Mouse (Mus musculus) WW6 (cell line): ENCODE measurements around the gene Kirrel3.

ENCODE experiments used
- DNase-seq: peaks from one replicate; pipeline ENCODE4 v3.0.0-alpha.2; 2013; ENCODE audit warnings: low read depth, low spot score

Kirrel3 gene

DNA sequence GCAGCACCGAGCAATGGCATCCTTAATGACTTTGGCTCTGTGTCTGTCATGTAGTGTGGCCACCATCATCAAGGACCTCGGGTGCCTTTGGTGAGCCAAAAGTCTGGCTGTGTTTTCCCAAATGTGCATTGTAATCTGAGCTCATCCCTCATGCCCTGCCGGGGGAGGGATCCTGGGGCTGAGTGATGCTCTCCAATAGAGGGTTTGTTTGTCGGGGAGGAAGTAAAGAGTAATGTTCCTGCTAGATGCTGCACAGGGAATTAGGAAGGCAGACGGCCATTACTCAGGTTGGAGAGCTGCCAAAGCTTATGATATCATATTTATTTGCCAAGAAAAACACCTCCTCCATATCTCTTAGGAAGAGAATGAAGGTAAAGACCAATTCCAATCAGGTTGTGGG lies 401.1 kb downstream of the Kirrel3 start:
- no peak for DNase-seq

DNA sequence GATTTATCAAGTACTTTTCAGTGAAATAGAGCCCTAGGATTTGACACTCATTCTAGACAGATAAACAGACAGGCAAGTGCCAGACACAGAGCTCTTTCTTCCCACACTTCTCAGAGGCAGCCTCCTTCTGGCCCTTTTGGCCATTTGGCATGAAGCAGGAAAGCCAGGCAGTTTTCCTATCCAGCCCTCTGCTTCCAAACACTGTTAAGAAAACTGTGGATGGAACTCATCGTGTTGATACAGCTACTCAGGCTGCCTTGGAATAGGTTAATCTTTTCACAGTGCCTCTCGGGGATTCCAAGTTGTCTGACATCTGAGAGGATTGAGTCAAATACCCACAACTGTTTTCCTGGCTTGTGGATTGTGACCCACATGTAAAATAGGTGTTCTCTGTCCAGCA lies 401.5 kb downstream of the Kirrel3 start:
- no peak for DNase-seq

DNA sequence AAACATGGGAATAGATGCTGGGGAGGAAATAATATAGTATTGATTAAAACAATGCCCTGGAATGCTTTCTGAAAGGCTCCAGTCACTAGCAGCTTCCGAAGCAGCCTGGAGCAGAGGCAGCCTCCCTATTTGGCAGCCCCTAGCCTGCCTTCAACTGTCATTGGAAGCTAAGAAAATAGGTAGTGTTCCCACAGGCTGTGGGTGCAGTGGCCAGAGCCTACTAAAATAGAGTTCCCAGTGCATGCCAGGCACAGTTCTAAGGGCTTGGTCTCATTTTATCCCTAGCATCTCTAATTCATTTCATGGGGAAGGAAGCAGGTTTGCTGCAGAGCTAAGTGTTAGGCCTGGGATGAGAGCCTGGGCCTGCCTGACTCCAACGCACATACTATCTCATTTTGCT lies 402.6 kb downstream of the Kirrel3 start:
- DNase-seq = no peak

DNA sequence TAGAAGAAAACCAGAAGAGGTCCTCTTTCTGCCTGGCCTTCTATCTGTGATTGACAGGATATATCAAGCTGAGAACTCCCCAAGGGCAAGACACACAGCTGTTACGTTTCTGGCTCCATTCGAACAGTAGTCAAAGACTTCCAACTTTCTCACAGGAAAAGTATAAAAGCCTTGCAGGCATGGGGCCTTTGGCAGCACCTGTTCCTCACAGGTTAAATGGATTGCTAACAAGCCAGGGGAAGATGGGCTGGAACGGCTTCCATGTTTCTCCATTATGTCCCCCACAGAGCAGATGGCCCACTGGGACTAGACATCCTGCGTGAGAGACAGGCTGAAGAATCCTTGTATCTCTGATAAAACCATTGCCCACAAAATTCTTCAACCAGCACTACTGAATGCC lies 415.5 kb downstream of the Kirrel3 start:
- DNase-seq = no peak

DNA sequence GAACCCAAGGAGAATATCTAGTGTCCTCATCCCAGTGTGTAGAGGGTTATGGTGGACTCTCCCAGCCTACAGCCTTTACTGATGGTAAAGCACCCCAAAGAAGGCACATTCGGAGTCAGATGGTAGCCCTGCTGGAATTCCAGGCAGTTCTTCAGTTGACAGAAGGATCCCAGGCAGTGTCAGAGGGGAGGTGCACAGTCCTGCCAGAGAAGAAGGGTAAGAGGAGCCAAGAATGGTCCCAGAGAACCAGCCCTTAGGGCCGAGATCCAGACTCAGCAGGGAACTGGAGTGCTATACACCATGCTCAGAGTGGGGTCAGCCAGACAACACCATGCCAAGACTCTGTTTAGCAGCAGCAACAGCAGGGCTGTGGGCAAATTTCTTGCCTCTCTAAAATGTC lies 416.2 kb downstream of the Kirrel3 start:
- no peak for DNase-seq

DNA sequence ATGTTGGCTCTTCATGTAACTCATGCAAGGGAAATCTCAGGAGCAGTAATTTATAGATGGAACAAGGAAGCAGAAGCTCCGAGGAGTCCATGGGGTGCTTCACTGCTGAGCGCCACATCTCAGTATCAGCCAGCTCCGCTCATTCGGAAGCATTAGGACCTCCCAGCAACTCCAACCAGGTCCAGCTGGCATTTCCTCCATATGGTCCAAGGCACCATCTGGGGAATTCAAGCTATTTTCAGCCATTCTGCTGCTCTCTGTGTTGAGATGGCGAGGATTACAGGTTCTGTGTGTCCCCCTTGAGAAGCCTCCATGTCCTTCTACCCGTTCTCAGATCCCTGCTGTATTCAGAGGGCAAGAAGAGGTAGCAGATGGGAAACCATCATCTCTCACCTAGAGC lies 419.5 kb downstream of the Kirrel3 start:
- DNase-seq = no peak

DNA sequence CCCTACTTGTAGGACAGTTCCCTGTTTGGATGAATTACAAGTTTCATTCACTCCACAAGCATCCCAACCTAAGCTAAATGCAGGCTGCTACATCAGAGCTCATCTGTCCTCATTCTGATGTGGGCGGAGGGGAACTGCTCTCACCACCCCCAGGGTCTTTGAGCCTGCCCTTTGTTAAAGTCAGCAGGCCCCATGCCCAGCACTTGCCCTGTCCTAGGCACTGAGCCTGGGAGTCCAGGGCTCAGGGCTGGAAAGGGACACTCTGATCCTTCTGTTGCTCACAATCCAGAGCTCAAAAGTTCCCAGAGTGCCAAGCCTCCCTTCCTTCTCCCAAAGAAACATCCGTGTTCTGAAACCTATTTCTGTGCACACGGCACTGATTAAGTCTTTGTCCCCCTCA lies 422.3 kb downstream of the Kirrel3 start:
- no peak for DNase-seq

DNA sequence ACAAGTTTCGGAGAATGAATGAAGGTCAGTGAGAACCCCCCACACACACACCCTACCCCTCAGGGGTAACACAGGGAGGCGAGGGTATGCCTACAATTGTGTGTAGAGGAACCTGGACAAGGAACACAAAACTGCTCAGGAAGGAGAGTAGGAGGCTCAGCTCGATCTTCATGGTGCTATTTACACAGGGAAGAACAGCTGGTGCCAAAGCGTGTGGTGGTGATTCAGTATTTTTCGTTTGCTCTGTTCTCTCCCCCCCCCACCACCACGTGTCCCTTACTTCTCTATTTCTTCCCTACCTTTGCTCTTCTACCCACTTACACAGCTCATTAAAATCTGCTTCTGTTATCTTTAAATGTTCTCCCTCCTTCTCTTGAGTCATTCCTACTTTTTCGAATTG lies 426.1 kb downstream of the Kirrel3 start:
- DNase-seq = no peak

DNA sequence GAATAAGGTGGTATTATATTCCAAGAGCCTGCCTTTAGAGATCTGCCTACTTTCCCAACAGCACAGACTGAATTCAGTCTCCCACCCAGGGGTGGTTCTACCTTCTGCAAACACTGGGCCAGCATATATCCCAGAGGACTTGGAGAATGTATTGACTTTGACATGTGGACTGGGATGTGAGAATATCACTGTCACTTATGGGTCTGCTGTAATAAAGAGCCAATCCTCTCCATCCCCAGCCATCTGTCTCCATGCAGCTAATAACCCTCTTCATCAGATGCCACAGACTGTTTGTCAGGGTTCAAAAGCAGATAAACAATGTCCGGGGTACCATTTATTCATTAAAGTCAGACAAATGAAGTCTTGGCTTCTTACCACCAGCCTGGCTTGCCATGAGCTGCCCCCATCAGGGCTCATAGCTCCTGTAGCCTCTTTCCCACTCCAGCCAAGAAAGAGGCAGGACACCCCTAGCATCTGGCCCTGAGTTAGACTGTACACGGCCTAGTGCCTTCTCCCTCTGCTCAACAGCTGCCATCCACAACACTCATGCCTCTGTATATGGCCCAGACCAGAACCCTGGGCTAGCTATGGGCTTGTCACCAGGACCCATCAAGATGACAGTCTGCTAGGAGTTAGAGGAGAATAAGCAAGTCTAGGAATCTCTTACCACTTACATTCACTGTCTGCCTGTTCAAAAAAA lies 426.7 kb downstream of the Kirrel3 start:
- no peak for DNase-seq

DNA sequence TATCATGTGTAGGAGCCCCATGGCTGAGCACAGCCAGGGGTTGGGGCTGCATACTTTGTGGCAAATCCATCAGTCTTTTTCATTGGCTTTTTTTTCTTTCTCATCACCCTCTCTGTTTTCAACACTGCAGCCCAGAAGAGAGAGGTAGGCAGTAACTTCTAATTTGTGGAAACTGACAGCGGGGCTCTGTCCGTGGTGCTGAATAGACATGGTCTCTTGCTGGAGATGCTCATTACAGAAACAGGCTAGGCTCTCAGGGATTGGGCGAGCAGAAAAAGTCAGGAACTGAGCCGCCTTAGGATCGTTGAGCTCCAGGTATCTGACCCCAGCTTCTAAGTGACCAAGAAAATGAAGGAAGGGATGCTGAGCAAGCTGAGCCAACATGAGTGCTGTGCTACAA lies 427.3 kb downstream of the Kirrel3 start:
- DNase-seq = peak; percentile 42

DNA sequence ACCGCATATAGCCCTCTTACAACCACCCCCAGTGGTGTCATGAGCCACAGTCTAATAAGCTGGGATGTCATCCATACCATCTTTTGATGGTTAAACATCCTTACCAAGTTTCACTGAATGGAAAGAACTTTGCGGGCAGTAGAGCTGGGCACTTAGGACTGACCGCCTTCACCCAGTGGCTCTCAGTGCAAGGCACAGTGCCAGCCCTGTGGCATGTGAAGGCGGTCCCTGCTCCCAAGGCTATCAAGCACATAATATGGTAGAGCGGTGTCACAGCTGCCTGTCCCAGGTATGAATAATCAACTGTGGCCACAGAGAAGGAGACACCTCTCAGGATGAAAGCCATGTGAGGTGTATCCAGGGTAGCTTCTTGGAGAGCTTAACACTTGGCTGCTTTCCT lies 433.3 kb downstream of the Kirrel3 start:
- DNase-seq = no peak

DNA sequence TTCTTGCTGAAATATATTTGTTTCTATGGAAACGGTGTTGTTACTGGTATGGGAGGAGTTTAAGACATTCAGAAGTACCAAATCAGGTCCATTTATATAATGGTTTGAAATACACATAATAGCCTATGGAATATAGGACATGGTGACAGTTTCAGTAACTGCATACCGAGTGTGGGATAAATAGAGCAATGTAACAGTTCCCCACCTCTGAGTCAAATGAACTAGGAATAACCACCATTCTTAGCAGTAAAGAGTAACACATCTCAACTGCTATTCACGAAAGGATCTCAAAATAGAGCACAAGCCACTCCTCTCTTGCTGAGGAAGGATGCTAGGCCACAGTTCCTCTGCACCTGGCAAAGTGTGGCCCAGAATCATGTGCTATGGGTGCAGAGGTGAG lies 434.4 kb downstream of the Kirrel3 start:
- no peak for DNase-seq

DNA sequence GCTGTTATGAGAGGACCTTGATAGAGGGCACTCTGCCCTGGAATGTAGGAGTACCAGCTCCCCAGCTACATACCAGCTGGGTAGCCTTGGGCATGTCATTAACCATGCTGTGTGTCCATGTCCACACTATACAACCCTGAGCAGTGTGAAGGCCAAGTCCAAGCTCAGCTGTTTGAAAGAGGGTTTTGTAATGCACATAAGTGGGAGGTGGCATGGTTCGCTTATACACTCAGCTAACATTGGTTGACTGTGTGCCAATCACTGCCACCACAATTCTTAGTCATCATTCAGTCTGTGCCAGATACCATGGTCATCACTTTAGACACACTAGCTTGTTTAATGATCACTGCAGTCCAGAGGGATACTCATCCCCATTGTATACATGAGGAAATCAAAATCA lies 436.2 kb downstream of the Kirrel3 start:
- no peak for DNase-seq

DNA sequence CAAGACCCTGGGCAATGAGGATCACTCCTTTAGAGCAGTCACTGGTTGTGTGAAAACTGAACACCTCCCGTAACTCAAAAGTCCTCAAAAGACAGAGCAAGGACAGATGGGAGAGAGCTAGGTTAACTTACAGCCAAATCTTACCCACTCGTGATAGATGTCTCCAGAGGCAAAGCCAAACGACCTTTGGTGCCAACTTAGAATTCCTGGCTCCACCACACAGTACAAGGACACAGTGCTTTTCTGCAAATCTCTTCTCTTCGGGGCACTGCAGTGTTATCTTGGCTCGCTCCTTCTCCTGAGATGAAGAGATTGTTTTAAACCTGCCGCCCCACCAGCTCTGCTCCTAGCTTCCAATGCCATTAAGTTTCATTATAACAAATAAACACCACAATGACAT lies 437.0 kb downstream of the Kirrel3 start:
- no peak for DNase-seq

DNA sequence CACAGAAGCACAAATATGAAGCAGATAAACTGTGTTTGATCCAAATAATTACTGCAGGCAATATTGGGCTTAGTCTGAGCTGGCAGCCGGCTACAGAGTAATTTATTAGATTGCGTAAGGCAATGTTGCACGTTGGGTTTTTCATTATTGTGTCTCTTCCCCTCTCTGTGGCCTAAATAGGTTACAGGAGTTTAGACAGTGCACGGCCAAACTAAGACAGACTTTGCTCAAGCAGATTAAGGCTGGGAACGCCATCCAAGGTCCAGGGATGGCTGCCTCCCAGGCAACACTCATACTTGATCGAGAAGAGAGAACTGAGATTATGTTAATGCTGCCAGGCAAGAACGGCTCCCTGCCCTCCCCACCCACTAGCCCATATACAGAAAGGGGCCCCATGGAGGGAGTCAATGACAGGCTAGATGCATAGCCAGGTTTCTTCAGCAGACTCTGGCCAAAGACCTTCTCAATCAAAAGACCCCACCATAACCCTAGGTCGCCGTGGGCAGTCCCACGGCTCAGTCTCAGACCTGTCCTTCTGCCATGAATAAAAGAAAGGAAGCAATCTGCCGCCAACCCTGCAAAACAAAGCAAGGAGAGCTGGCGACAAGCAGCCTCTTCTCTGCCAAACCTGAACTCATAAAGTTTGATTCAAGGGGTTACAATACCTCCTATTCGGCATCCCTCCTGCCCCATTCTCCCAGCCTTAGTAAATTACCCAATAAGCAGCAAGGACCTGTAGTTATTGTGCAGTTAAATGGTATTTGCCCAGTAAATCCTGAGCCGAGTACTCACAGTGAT lies 437.6 kb downstream of the Kirrel3 start:
- no peak for DNase-seq

DNA sequence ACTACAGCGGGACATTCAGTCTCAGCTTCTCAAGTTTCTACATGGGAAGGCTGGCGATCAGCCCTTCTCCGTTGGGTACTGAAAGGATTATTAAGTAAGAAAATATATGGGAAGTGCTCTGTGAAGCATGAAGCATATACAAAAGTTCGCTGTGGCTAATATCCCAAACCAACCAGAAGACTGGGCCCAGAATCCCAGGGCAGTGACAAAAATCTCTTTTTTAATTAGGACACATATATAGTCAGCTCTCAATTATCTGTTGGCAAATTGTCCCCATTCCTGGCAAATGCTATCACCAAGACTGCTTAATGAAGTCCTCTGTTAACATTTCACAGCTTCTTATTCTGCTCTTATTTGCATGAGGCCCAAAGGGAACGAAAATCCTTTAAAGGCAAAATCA lies 439.9 kb downstream of the Kirrel3 start:
- no peak for DNase-seq

DNA sequence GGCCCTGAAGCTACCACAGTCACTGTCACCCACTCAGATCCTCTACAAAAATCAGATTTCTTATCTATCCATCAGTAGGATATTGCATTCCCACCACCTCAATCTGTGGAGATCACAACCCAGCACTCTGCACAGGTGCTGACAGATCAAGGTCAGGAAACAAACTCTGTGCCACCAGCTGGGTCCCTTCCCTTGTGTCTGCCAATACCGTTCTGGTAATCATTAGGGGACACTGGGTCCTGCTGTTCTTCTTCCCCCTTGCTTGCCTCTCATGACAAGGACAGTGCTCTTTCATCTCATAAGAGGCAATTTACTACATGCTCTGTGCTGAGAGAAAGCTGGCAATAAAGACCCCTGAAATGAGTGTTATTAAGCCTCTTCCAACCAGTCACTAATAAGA lies 444.7 kb downstream of the Kirrel3 start:
- DNase-seq = no peak

DNA sequence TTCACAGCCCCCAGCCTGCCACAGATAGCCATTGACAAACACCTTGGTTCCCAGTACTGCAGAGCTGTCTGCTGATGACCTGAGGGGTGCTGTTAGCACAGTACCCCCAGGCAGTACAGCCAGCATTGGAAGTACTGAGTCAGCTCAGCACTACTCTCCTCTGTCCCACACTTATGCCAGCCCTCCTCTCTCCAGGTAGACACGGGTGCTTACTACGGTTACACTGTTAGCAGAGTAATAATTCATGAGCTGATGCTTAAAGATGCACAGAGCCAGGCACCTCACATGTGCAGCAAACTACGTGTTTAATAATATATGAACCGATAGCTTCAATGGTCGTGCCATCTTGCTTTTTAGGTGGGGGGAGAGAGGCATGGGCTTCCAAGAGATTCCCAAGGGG lies 452.4 kb downstream of the Kirrel3 start:
- no peak for DNase-seq

DNA sequence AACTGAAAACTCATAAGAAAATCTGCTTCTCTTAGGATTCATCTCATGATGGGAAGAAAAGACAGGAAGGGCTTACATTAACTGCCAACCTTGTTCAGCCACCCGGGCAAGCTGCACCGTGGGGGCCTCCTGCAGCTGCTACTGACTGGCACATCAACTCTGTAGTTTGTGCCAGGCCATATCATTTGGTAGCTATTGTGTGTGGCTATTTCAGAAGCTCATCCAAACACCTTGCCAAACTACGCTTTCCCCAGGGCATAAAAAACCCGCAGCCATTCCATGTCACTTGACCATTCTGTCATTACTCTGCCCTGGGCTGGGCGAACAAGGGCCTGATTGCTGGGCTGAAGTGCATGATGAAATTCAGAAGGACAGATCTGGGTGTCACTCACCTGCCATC lies 453.9 kb downstream of the Kirrel3 start:
- DNase-seq = no peak

DNA sequence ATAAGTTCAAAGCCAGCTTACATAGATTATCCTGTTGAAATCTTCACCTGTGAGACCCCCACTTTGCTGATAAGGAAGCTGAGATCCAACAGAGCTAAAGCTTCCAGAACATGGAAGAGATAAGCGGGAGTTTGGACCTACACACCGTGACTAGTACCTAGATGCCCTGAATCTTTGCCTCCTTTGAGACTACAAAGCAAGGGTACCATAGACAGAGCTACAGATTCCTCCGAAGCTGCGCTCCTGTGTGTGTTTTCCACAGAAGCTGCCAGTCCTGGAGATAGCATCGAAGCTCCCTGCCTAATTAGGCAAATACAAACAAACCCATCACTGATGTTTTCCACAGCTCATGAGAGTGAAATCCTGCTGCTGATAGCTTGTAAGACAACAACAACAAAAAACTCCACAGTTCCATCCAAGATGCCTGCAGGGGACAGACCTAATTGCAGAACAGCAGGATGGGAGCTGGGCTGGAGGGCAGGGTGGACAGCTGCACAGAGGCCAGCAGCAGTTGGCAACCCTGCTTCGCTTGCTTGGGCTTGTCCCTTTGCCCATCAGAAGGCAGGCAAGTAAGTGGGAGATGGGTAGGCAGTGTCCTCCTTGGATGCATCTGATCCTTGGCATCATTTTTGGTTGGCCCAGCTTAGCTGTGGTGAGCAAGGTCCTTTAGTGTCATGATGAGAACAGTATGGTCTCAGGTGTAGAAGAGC lies 456.6 kb downstream of the Kirrel3 start:
- no peak for DNase-seq

DNA sequence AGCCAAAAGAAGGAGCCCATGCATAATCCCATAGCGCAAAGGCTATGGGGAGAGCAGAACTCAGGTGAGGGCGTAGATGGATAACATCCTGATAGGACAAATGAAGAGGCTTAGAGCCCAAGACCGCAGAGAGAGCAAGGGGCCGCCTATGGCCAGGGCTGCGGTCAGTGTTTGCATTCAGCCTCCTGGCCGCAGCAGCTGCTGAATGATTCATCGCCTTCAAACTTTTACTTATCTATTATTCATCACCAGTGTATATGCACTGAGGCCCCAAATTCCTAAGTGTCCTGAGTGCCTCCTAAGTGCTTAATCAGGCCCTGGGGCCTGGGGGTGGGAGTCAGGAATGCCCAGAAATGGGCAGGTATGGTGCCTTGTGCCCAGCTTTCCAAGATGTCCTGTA lies 457.3 kb downstream of the Kirrel3 start:
- DNase-seq = no peak

DNA sequence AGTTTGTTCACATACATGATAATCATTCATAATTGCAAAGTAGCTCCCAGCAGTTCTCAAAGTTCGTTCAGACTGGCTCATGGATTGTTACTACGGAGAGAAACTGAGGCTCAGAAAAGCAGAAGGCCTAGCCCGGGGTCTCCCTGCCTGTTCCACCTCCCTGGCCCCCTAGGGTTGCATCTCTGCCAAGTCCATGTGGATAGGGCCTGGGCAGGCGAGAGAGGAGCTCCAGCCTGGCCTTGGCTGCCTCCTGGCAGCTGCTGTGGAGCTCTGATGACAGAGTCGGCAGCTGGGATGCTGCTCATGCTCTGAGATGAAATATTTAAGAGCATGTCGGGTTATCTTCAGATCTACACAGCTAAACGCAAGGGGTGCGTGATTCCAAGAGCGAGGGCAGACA lies 459.6 kb downstream of the Kirrel3 start:
- DNase-seq = no peak

DNA sequence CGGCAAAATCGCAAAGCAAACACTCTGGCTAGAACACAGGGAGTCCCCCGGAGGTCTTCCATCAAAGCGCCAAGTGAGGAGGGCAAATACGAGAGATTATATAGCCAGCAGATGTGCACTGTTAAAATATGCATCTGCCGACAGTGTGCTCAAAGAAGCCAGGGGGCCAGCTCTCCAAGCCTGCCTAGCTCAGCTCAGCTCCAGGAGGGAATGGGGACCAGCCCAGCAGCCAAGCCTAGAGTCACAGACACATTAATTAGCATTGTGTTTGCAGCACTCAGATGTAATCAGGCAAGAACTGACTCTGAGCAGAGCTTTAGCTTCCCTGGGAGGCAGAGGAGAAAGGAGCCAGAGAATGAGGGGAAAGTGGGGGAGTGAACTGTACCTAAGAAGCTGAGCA lies 461.6 kb downstream of the Kirrel3 start:
- DNase-seq = no peak
